Mouse (Mus musculus) liver, embryonic 14.5 days (tissue): ENCODE data around the gene Utrn. TPM values are rescaled to one million over a fixed set of nuclear protein-coding genes. Genes with fewer than 3 reads are reported as not detected.

Source experiments
- ATAC-seq: fragments of 200-750 bp; cut with Nextera tagmentation; 2 replicates; pipeline ENCODE4 v1.8.0; 2017; ENCODE audit warnings: moderate number of reproducible peaks, mild to moderate bottlenecking, moderate library complexity; ENCODE audit not compliant: insufficient read depth
- DNase-seq, 3 experiments: peaks; one replicate each; pipeline ENCODE4 v3.0.0-alpha.2; 2012 to 2013; ENCODE audit warnings: low read depth in 3 of 3, low spot score in 3 of 3
- H3K27ac ChIP-seq: fragments of 300-500 bp; sonication (generic); 2 replicates; pipeline ENCODE4 v1.5.1; 2014; ENCODE audit warnings: moderate library complexity, mild to moderate bottlenecking, control low read depth, inconsistent platforms
- H3K27me3 ChIP-seq: fragments of 300-500 bp; sonication (generic); 2 replicates; pipeline ENCODE4 v1.6.1; 2014; ENCODE audit warnings: mild to moderate bottlenecking, low read length, moderate library complexity; ENCODE audit not compliant: control insufficient read depth, insufficient read depth
- H3K36me3 ChIP-seq: fragments of 300-500 bp; sonication (generic); replicated peaks from 2 replicates; pipeline ENCODE4 v1.6.1; 2014; ENCODE audit warnings: low read depth; ENCODE audit not compliant: control insufficient read depth, insufficient read depth
- H3K4me1 ChIP-seq, 2 experiments: fragments of 200-500 bp in 1 of 2; fragments of 300-500 bp in 1 of 2; sonication (generic) in 1 of 2; replicated peaks; 2 replicates each; pipeline ENCODE4 v1.6.1; 2012 to 2014; ENCODE audit warnings: antibody characterized with exemption in 1 of 2, inconsistent platforms in 1 of 2, low read length in 1 of 2; ENCODE audit not compliant: control insufficient read depth in 2 of 2, insufficient read depth in 2 of 2
- H3K4me2 ChIP-seq: fragments of 300-500 bp; sonication (generic); 2 replicates; pipeline ENCODE4 v1.6.1; 2014; ENCODE audit warnings: low read depth, mild to moderate bottlenecking, control low read depth, moderate library complexity
- H3K4me3 ChIP-seq, 2 experiments: fragments of 200-500 bp in 1 of 2; fragments of 300-500 bp in 1 of 2; sonication (generic) in 1 of 2; 2 replicates each; pipeline ENCODE4 v1.5.1; 2012 to 2014; ENCODE audit warnings: low read depth in 2 of 2, low read length in 2 of 2, mild to moderate bottlenecking in 2 of 2, control low read depth in 1 of 2, inconsistent platforms in 1 of 2, moderate library complexity in 1 of 2; ENCODE audit not compliant: insufficient read depth in 1 of 2
- H3K9ac ChIP-seq: fragments of 300-500 bp; sonication (generic); replicated peaks from 2 replicates; pipeline ENCODE4 v1.6.1; 2014; ENCODE audit warnings: mild to moderate bottlenecking, control low read depth, moderate library complexity
- H3K9me3 ChIP-seq: fragments of 300-500 bp; sonication (generic); 2 replicates; pipeline ENCODE4 v1.6.1; 2016; ENCODE audit warnings: low read length, mixed read lengths; ENCODE audit not compliant: control insufficient read depth
- CTCF ChIP-seq: IDR thresholded peaks from 2 replicates; pipeline ENCODE4 v1.5.1; 2016; ENCODE audit warnings: antibody characterized with exemption, low read depth, control low read depth
- EP300 ChIP-seq: IDR thresholded peaks from 2 replicates; pipeline ENCODE4 v1.6.1; 2016; ENCODE audit warnings: antibody characterized with exemption, low read depth
- WGBS: fragments of 180-500 bp; shearing (Covaris S2); extraction: QIAGEN DNeasy Blood & Tissue Kit; methylation state at CpG from one replicate; pipeline ENCODE4 v1.1.7; 2014; ENCODE audit not compliant: insufficient replicate concordance; 5-methylcytosine and 5-hydroxymethylcytosine counted together
- polyA plus RNA-seq, 2 experiments: library from polyadenylated mRNA; depleted of rRNA in 1 of 2; stranded (reverse) in 1 of 2; unstranded in 1 of 2; fragments of >200 nt; fragmentation: Nextera tagmentation in 1 of 2; extraction: Ambion mirVana in 1 of 2; gene quantifications; 2 replicates each; pipeline versions ENCODE4 v1.2.1 to v1.2.3; 2012 to 2014

Utrn gene
- polyA plus RNA-seq, 2 experiments: 2.7 to 4.4 TPM

- H3K27me3 ChIP-seq: no peaks in the 10 kb centered on the region
- TF ChIP-seq CTCF (no peak), EP300 (no peak)
- no peak overlapping the region for H3K9ac ChIP-seq
- no peak overlapping the region for H3K4me3 ChIP-seq
- WGBS: 49% methylated on average over 2 of the region's 2 CpGs
- H3K4me2 ChIP-seq: no peak overlapping the region
- H3K27ac ChIP-seq: no peak overlapping the region
- DNase-seq: no peak
- no peak for ATAC-seq
- no peaks in the 10 kb centered on the region for H3K4me1 ChIP-seq
- H3K9me3 ChIP-seq: no peaks in the 10 kb centered on the region
- no peaks in the 10 kb centered on the region for H3K36me3 ChIP-seq
Measured at GRCm38 (mm10) chr10:12595379-12595778, 273.8 kb downstream of the Utrn start.

- TF ChIP-seq EP300: no peak
- no peak for TF ChIP-seq CTCF
- DNase-seq (no peak), ATAC-seq (no peak)
- Histone ChIP-seq H3K4me2 (no peak overlapping the region), H3K4me1 (no peaks in the 10 kb centered on the region), H3K36me3 (no peaks in the 10 kb centered on the region), H3K27me3 (no peaks in the 10 kb centered on the region), H3K9me3 (no peaks in the 10 kb centered on the region), H3K27ac (no peak overlapping the region), H3K4me3 (no peak overlapping the region), H3K9ac (no peak overlapping the region)
- 62% methylated on average over 8 of the region's 8 CpGs for WGBS
Measured at GRCm38 (mm10) chr10:12594958-12595357, 274.2 kb downstream of the Utrn start.

- ATAC-seq (no peak), DNase-seq (no peak)
- H3K4me2 ChIP-seq: no peak overlapping the region
- TF ChIP-seq CTCF (no peak), EP300 (no peak)
- H3K9ac ChIP-seq: no peak overlapping the region
- no peaks in the 10 kb centered on the region for H3K9me3 ChIP-seq
- H3K4me1 ChIP-seq: no peaks in the 10 kb centered on the region
- no peaks in the 10 kb centered on the region for H3K27me3 ChIP-seq
- H3K27ac ChIP-seq: no peak overlapping the region
- H3K36me3 ChIP-seq: no peaks in the 10 kb centered on the region
- H3K4me3 ChIP-seq: no peak overlapping the region
Measured at GRCm38 (mm10) chr10:12593071-12593470, 276.1 kb downstream of the Utrn start.

- no peaks in the 10 kb centered on the region for H3K36me3 ChIP-seq
- H3K4me1 ChIP-seq: no peaks in the 10 kb centered on the region; a peak in 1 of 4 replicates
- H3K27me3 ChIP-seq: no peaks in the 10 kb centered on the region
- ATAC-seq: no peak
- H3K4me2 ChIP-seq: no peak overlapping the region
- H3K9ac ChIP-seq: no peak overlapping the region
- DNase-seq: no peak
- H3K4me3 ChIP-seq: no peak overlapping the region
- H3K9me3 ChIP-seq: no peaks in the 10 kb centered on the region
- TF ChIP-seq CTCF (no peak), EP300 (no peak)
- H3K27ac ChIP-seq: no peak overlapping the region
- WGBS: 67% methylated on average over 5 of the region's 5 CpGs
Measured at GRCm38 (mm10) chr10:12591946-12592345, 277.2 kb downstream of the Utrn start.

GRCm38 (mm10) chr10:12588051-12588450, 281.1 kb downstream of the Utrn start:
- TF ChIP-seq CTCF (no peak), EP300 (no peak)
- H3K4me2 ChIP-seq: no peak overlapping the region
- WGBS: 55% methylated on average over 7 of the region's 7 CpGs
- no peak overlapping the region for H3K9ac ChIP-seq
- DNase-seq: no peak
- no peaks in the 10 kb centered on the region for H3K27me3 ChIP-seq
- H3K36me3 ChIP-seq: no peaks in the 10 kb centered on the region
- H3K4me3 ChIP-seq: no peak overlapping the region
- no peaks in the 10 kb centered on the region; a peak in 1 of 4 replicates for H3K4me1 ChIP-seq
- H3K27ac ChIP-seq: no peak overlapping the region
- H3K9me3 ChIP-seq: no peaks in the 10 kb centered on the region
- no peak for ATAC-seq
